Mouse (Mus musculus): ENCODE results near the gene Bsg. TPM values are rescaled to one million over a fixed set of nuclear protein-coding genes. Genes with fewer than 3 reads are reported as not detected.

The Bsg gene
- total and polyA plus RNA-seq, 2 experiments, result 523 to 652 TPM

GRCm38 (mm10) chr10:79675346-79676035, 28.8 kb upstream of the Bsg start:
- TF ChIP-seq CTCF (IDR thresholded peaks at IDR 0.05; ENCODE audit: low read depth, low read length) (no peak), POLR2A (IDR thresholded peaks at IDR 0.05; ENCODE audit: extremely low read depth, insufficient read depth, low read length) (no peak)
- Histone ChIP-seq H3K9ac (ENCODE audit: low read depth, low read length) (no peak overlapping the region), H3K79me2 (ENCODE audit: control insufficient read depth, insufficient read depth, low read length) (no peaks in the 10 kb centered on the region), H3K4me3 (ENCODE audit: insufficient read depth, low read depth, low read length) (no peak overlapping the region), H3K27me3 (ENCODE audit: control insufficient read depth, insufficient read depth, low read length) (no peaks in the 10 kb centered on the region), H3K4me1 (ENCODE audit: control insufficient read depth, insufficient read depth, low read length) (peaks cover 1% of the 10 kb centered on the region; the same call in 1 of the 2 replicates), H3K36me3 (ENCODE audit: control insufficient read depth, insufficient read depth, low read length) (no peaks in the 10 kb centered on the region), H3K27ac (replicated peaks; ENCODE audit: insufficient read depth, low read depth, low read length) (no peak overlapping the region)
- 83% methylated on average over 44 of the region's 44 CpGs for WGBS
- no peak for DNase-seq (ENCODE audit: extremely low read depth, low read depth, low spot score)

GRCm38 (mm10) chr10:79680606-79681495, 23.4 kb upstream of the Bsg start:
- DNase-seq (ENCODE audit: extremely low read depth, low read depth, low spot score), result no peak
- peaks cover 23% of the 10 kb centered on the region; the same call in 1 of the 2 replicates for H3K79me2 ChIP-seq (ENCODE audit: control insufficient read depth, insufficient read depth, low read length)
- peak overlapping the region; percentile 68 for H3K27ac ChIP-seq (replicated peaks; ENCODE audit: insufficient read depth, low read depth, low read length)
- peaks cover 7% of the 10 kb centered on the region; the same call in 1 of the 2 replicates for H3K36me3 ChIP-seq (ENCODE audit: control insufficient read depth, insufficient read depth, low read length)
- no peak for TF ChIP-seq POLR2A (IDR thresholded peaks at IDR 0.05; ENCODE audit: extremely low read depth, insufficient read depth, low read length)
- TF ChIP-seq CTCF (IDR thresholded peaks at IDR 0.05; ENCODE audit: low read depth, low read length), result no peak
- H3K27me3 ChIP-seq (ENCODE audit: control insufficient read depth, insufficient read depth, low read length), result no peaks in the 10 kb centered on the region
- peak overlapping the region; percentile 42 for H3K4me3 ChIP-seq (ENCODE audit: insufficient read depth, low read depth, low read length)
- peaks cover 22% of the 10 kb centered on the region for H3K4me1 ChIP-seq (ENCODE audit: control insufficient read depth, insufficient read depth, low read length)
- WGBS, result 27% methylated on average over 11 of the region's 11 CpGs
- peak overlapping the region; percentile 46 for H3K9ac ChIP-seq (ENCODE audit: low read depth, low read length)

- peaks cover 13% of the 10 kb centered on the region for H3K36me3 ChIP-seq (ENCODE audit: control insufficient read depth, insufficient read depth, low read length)
- WGBS, result under 1% methylated on average over 83 of the region's 84 CpGs
- peak within 1 kb of the TSS; percentile 85 for H3K27ac ChIP-seq (replicated peaks; ENCODE audit: insufficient read depth, low read depth, low read length)
- H3K79me2 ChIP-seq (ENCODE audit: control insufficient read depth, insufficient read depth, low read length), result peaks cover 23% of the 10 kb centered on the region; the same call in 1 of the 2 replicates
- peak; percentile 90 for DNase-seq (ENCODE audit: extremely low read depth, low read depth, low spot score)
- H3K9ac ChIP-seq (ENCODE audit: low read depth, low read length), result peak within 1 kb of the TSS; percentile 95
- H3K4me3 ChIP-seq (ENCODE audit: insufficient read depth, low read depth, low read length), result peak within 1 kb of the TSS; percentile 100
- H3K4me1 ChIP-seq (ENCODE audit: control insufficient read depth, insufficient read depth, low read length), result peaks cover 22% of the 10 kb centered on the region
- TF ChIP-seq CTCF (IDR thresholded peaks at IDR 0.05; ENCODE audit: low read depth, low read length) (no peak), POLR2A (IDR thresholded peaks at IDR 0.05; ENCODE audit: extremely low read depth, insufficient read depth, low read length) (peak; percentile 90)
- no peaks in the 10 kb centered on the region for H3K27me3 ChIP-seq (ENCODE audit: control insufficient read depth, insufficient read depth, low read length)
Measured at GRCm38 (mm10) chr10:79681591-79682245, 22.6 kb upstream of the Bsg start, which contains the start of gene Cdc34. TSS of gene Cdc34 (plus strand) at chr10:79682195.

GRCm38 (mm10) chr10:79682551-79682915, 21.8 kb upstream of the Bsg start:
- TF ChIP-seq CTCF (IDR thresholded peaks at IDR 0.05; ENCODE audit: low read depth, low read length) (0 out of 2 replicates have a peak, but pooled peaks have one; percentile 5), POLR2A (IDR thresholded peaks at IDR 0.05; ENCODE audit: extremely low read depth, insufficient read depth, low read length) (no peak)
- peaks cover 22% of the 10 kb centered on the region for H3K4me1 ChIP-seq (ENCODE audit: control insufficient read depth, insufficient read depth, low read length)
- WGBS, result 1% methylated on average over 10 of the region's 10 CpGs
- peak overlapping the region; percentile 95 for H3K9ac ChIP-seq (ENCODE audit: low read depth, low read length)
- peak overlapping the region; percentile 85 for H3K27ac ChIP-seq (replicated peaks; ENCODE audit: insufficient read depth, low read depth, low read length)
- H3K36me3 ChIP-seq (ENCODE audit: control insufficient read depth, insufficient read depth, low read length), result peaks cover 16% of the 10 kb centered on the region
- no peaks in the 10 kb centered on the region for H3K27me3 ChIP-seq (ENCODE audit: control insufficient read depth, insufficient read depth, low read length)
- DNase-seq (ENCODE audit: extremely low read depth, low read depth, low spot score), result peak; percentile 32
- peak overlapping the region; percentile 100 for H3K4me3 ChIP-seq (ENCODE audit: insufficient read depth, low read depth, low read length)
- peaks cover 23% of the 10 kb centered on the region; the same call in 1 of the 2 replicates for H3K79me2 ChIP-seq (ENCODE audit: control insufficient read depth, insufficient read depth, low read length)

GRCm38 (mm10) chr10:79682916-79683582, 21.2 kb upstream of the Bsg start:
- Histone ChIP-seq H3K9ac (ENCODE audit: low read depth, low read length) (peak overlapping the region; percentile 95), H3K27ac (replicated peaks; ENCODE audit: insufficient read depth, low read depth, low read length) (peak overlapping the region; percentile 85), H3K4me1 (ENCODE audit: control insufficient read depth, insufficient read depth, low read length) (peaks cover 22% of the 10 kb centered on the region), H3K36me3 (ENCODE audit: control insufficient read depth, insufficient read depth, low read length) (peaks cover 16% of the 10 kb centered on the region), H3K79me2 (ENCODE audit: control insufficient read depth, insufficient read depth, low read length) (peaks cover 23% of the 10 kb centered on the region; the same call in 1 of the 2 replicates), H3K4me3 (ENCODE audit: insufficient read depth, low read depth, low read length) (peak overlapping the region; percentile 100), H3K27me3 (ENCODE audit: control insufficient read depth, insufficient read depth, low read length) (no peaks in the 10 kb centered on the region)
- DNase-seq (ENCODE audit: extremely low read depth, low read depth, low spot score), result peak; percentile 69
- under 1% methylated on average over 10 of the region's 10 CpGs for WGBS
- TF ChIP-seq CTCF (IDR thresholded peaks at IDR 0.05; ENCODE audit: low read depth, low read length) (peak; percentile 49), POLR2A (IDR thresholded peaks at IDR 0.05; ENCODE audit: extremely low read depth, insufficient read depth, low read length) (no peak)

All from liver, adult 2 months (tissue).